Mouse (Mus musculus) heart, adult 8-10 months (tissue): ENCODE measurements around the gene Grid1. TPM values are rescaled to one million over a fixed set of nuclear protein-coding genes. Genes with fewer than 3 reads are reported as not detected.

Source experiments
- DNase-seq: peaks from one replicate; pipeline ENCODE4 v3.0.0; 2022; ENCODE audit warnings: low spot score
- total RNA-seq, 4 experiments: library from RNA; stranded (reverse); gene quantifications; 2 replicates each; pipeline ENCODE4 v1.2.4; 2022

Grid1 gene
- total RNA-seq, 4 experiments from 2014 or later = 0.22 TPM; not detected in 3

- no peak for DNase-seq
Observed at GRCm38 (mm10) chr14:34916315-34916714, 96.4 kb downstream of the Grid1 start.

GRCm38 (mm10) chr14:34917111-34917510 lies 97.2 kb downstream of the Grid1 start:
- DNase-seq = no peak

GRCm38 (mm10) chr14:34919221-34919620 lies 99.3 kb downstream of the Grid1 start:
- no peak for DNase-seq

- DNase-seq = no peak
Observed at GRCm38 (mm10) chr14:34921265-34921664, 101.4 kb downstream of the Grid1 start.

- DNase-seq = no peak
Observed at GRCm38 (mm10) chr14:34925021-34925420, 105.1 kb downstream of the Grid1 start.

GRCm38 (mm10) chr14:34930040-34930719 lies 110.3 kb downstream of the Grid1 start:
- DNase-seq = no peak

GRCm38 (mm10) chr14:34933197-34933596 lies 113.3 kb downstream of the Grid1 start:
- DNase-seq = no peak

- no peak for DNase-seq
Observed at GRCm38 (mm10) chr14:34936192-34936770, 116.4 kb downstream of the Grid1 start.

- no peak for DNase-seq
Observed at GRCm38 (mm10) chr14:34944390-34944979, 124.6 kb downstream of the Grid1 start.

- no peak for DNase-seq
Observed at GRCm38 (mm10) chr14:34945471-34946313, 125.8 kb downstream of the Grid1 start.

GRCm38 (mm10) chr14:34946314-34946583 lies 126.3 kb downstream of the Grid1 start:
- no peak for DNase-seq

GRCm38 (mm10) chr14:34948249-34948648 lies 128.3 kb downstream of the Grid1 start:
- no peak for DNase-seq

- DNase-seq = no peak
Observed at GRCm38 (mm10) chr14:34952311-34952710, 132.4 kb downstream of the Grid1 start.

GRCm38 (mm10) chr14:34953566-34953965 lies 133.7 kb downstream of the Grid1 start:
- no peak for DNase-seq

- no peak for DNase-seq
Observed at GRCm38 (mm10) chr14:34955689-34956088, 135.8 kb downstream of the Grid1 start.

GRCm38 (mm10) chr14:34960227-34960626 lies 140.3 kb downstream of the Grid1 start:
- no peak for DNase-seq

- no peak for DNase-seq
Observed at GRCm38 (mm10) chr14:34963616-34964168, 143.8 kb downstream of the Grid1 start.

GRCm38 (mm10) chr14:34969102-34969819 lies 149.4 kb downstream of the Grid1 start:
- no peak for DNase-seq

GRCm38 (mm10) chr14:34972930-34973329 lies 153.0 kb downstream of the Grid1 start:
- DNase-seq = no peak

- DNase-seq = no peak
Observed at GRCm38 (mm10) chr14:34980756-34981155, 160.8 kb downstream of the Grid1 start.

- no peak for DNase-seq
Observed at GRCm38 (mm10) chr14:34989131-34989530, 169.2 kb downstream of the Grid1 start.
